8 mouse cellular contexts compared by ENCODE assay signal in the genomic region with DNA sequence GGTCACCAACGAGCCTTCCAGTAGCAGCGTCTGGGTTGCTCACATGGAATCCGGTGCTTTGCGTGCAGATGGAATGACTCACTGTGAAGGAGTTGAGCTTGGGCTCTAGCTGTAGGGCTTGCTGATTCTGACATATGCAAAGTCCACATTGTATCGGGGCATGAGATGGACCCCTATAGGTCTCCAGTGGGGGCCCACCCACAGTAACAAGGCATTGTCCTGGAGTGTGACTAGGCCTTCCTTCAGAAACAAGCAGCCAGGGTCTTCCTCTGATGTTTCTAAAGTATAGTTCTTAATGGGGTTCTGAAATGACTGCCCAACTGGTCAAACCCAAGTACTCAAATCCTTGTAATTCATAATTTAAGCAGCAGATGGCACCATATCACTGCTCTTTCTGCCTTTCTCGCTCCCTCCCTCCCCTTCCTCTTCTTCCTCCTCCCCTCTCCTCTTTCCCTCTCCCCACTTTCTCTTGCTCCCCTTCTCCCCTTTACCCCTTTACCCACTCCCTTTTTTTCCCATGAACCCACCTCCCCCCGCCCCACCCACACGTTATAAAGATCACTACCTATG. TPM values are rescaled to one million over a fixed set of nuclear protein-coding genes. Genes with fewer than 3 reads are reported as not detected.
DNase-seq lines count a peak whose midpoint lies in the region; TF ChIP-seq lines count a peak whose summit lies in the region.

No protein-coding gene starts in this region.

- no peak for TF ChIP-seq POLR2A in bone marrow macrophage, adult 2 months (IDR thresholded peaks at IDR 0.05; ENCODE audit: borderline replicate concordance, low read depth, low read length)

- intact Hi-C loops in left cerebral cortex, adult 2 months (cut with DNase I) = loop anchor here (1.0 to 5.0 kb wide), 4 partner anchors 38 to 788 kb away; no protein-coding TSS in a partner anchor
- intact Hi-C loops in left cerebral cortex, postnatal 36 days (cut with DNase I) = loop anchor here (5.0 kb wide), 1 partner anchor 453 kb away; no protein-coding TSS in a partner anchor

- peak; percentile 4 to 5 for DNase-seq in cerebellum, postnatal 25 days
- DNase-seq in cerebellum, adult 11-12 months = no peak
- DNase-seq in left cerebral cortex, adult 2 months (ENCODE audit: extremely low spot score in 1 of 2, low spot score in 2 of 2) = no peak
- DNase-seq in left cerebral cortex, postnatal 36 days (ENCODE audit: low spot score in 2 of 2) = no peak
- peak; percentile 5 for DNase-seq in lung, postnatal 14 days
- DNase-seq in adrenal gland, adult 8-10 months = no peak
- no peak for DNase-seq in adrenal gland, postnatal 14 days

- no peak overlapping the region for H3K27ac ChIP-seq in left cerebral cortex, adult 2 months
- no peak overlapping the region for H3K27ac ChIP-seq in bone marrow macrophage, adult 2 months (ENCODE audit: insufficient read depth, low read depth, low read length)

- TF ChIP-seq CTCF in left cerebral cortex, adult 2 months (IDR thresholded peaks at IDR 0.05) = peak; percentile 74
- TF ChIP-seq CTCF in bone marrow macrophage, adult 2 months (IDR thresholded peaks at IDR 0.05; ENCODE audit: low read depth, low read length) = 0 out of 2 replicates have a peak, but pooled peaks have one; percentile 32

- H3K4me1 ChIP-seq in bone marrow macrophage, adult 2 months (ENCODE audit: control insufficient read depth, insufficient read depth, low read length) = no peaks in the 10 kb centered on the region

- no peak overlapping the region for H3K4me3 ChIP-seq in left cerebral cortex, adult 2 months
- no peak overlapping the region for H3K4me3 ChIP-seq in bone marrow macrophage, adult 2 months (ENCODE audit: insufficient read depth, low read length)

RNA-seq across cellular contexts. Expression of gene Tfap2a, which starts 46.1 kb away (rescaled TPM):
- 1 to 10 TPM in 1 of 2 experiments, under 1 TPM in 1; 0.68 to 1.0 TPM for total RNA-seq in left cerebral cortex, adult 2 months (2021)
- total RNA-seq in left cerebral cortex, postnatal 36 days (2021) = under 1 TPM; 0.45 to 0.62 TPM
- 0.28 TPM in 1 of 2 replicates, not detected in the other for polyA plus RNA-seq in bone marrow macrophage, adult 2 months (2012; ENCODE audit: insufficient read depth, insufficient read length, missing spikeins)
- total RNA-seq in adrenal gland, adult 8-10 months (2022) = under 1 TPM; 0.14 to 0.41 (median 0.26) TPM
- total RNA-seq in adrenal gland, postnatal 14 days (2021) = 0.30 and 0.38 TPM in 2 replicates

Comparison
In these comparisons a context has a peak if more than half of its experiments do, and no peak if none do; other contexts are left out.
1. DNase-seq: peak in cerebellum, postnatal 25 days (2 of 2) and lung, postnatal 14 days (single experiment); none in cerebellum, adult 11-12 months (single experiment), left cerebral cortex, adult 2 months (0 of 2), left cerebral cortex, postnatal 36 days (0 of 2), adrenal gland, adult 8-10 months (single experiment) and adrenal gland, postnatal 14 days (single experiment).